Mouse (Mus musculus) forebrain, embryonic 10.5 days (tissue): ENCODE measurements around the gene Hist2h2be. TPM values are rescaled to one million over a fixed set of nuclear protein-coding genes. Genes with fewer than 3 reads are reported as not detected.
"Not testable (repeated sequence)": the region's sequence is repeated elsewhere in the genome, so short reads cannot be mapped to it uniquely, and the experiment has no call there.

Source experiments
- DNase-seq: peaks from one replicate; pipeline ENCODE4 v3.0.0-alpha.2; 2017; ENCODE audit warnings: low spot score; ENCODE audit errors: extremely low spot score
- H3K27ac ChIP-seq: fragments of 300-500 bp; sonication (generic); 2 replicates; pipeline ENCODE4 v1.5.1; 2016; ENCODE audit warnings: mild to moderate bottlenecking
- H3K27me3 ChIP-seq: fragments of 300-500 bp; sonication (generic); 2 replicates; pipeline ENCODE4 v1.6.1; 2016; ENCODE audit warnings: mild to moderate bottlenecking; ENCODE audit not compliant: poor library complexity, severe bottlenecking
- H3K36me3 ChIP-seq: fragments of 300-500 bp; sonication (generic); replicated peaks from 2 replicates; pipeline ENCODE4 v1.6.1; 2016; ENCODE audit warnings: mild to moderate bottlenecking, moderate library complexity
- H3K4me1 ChIP-seq: fragments of 300-500 bp; sonication (generic); 2 replicates; pipeline ENCODE4 v1.6.1; 2016
- H3K4me3 ChIP-seq: fragments of 300-500 bp; sonication (generic); 2 replicates; pipeline ENCODE4 v1.5.1; 2016; ENCODE audit warnings: mild to moderate bottlenecking, moderate library complexity
- H3K9me3 ChIP-seq: fragments of 300-500 bp; sonication (generic); 2 replicates; pipeline ENCODE4 v1.6.1; 2016; ENCODE audit warnings: mild to moderate bottlenecking, moderate library complexity
- WGBS: fragments of 180-500 bp; shearing (Covaris S2); methylation state at CpG from one replicate; pipeline ENCODE4 v1.1.7; 2016; 5-methylcytosine and 5-hydroxymethylcytosine counted together
- microRNA-seq: library from miRNA; unstranded; fragments of <30 nt; microRNA quantifications from one replicate; pipeline ENCODE4, GENCODE M21; 2017
- polyA plus RNA-seq: library from polyadenylated mRNA; unstranded; fragments of >200 nt; fragmentation: Nextera tagmentation; extraction: Ambion mirVana; gene quantifications from 2 replicates; pipeline ENCODE4 v1.2.1, GENCODE M21; 2016

Gene Hist2h2be
- polyA plus RNA-seq, 1 experiment from 2014 or later: 15.5 TPM

- peak; percentile 95 for DNase-seq
- no peaks in the 10 kb centered on the region for H3K27me3 ChIP-seq
- under 1% methylated on average over 40 of the region's 40 CpGs for WGBS
Observed at GRCm38 (mm10) chr3:96262979-96263550, 42.1 kb downstream of the Hist2h2be start, which contains the start of gene Hist2h4. Gene Hist2h4, minus strand, starts transcription at chr3:96263311.

GRCm38 (mm10) chr3:96263558-96264403 is 42.9 kb downstream of the Hist2h2be start:
- 12% methylated on average over 27 of the region's 27 CpGs for WGBS
- Histone ChIP-seq H3K4me3 (peak overlapping the region; percentile 63), H3K27me3 (no peaks in the 10 kb centered on the region), H3K4me1 (peaks cover 57% of the 10 kb centered on the region), H3K36me3 (no peaks in the 10 kb centered on the region), H3K27ac (peak overlapping the region; percentile 93), H3K9me3 (no peaks in the 10 kb centered on the region)
- peak; percentile 64 for DNase-seq

More at GRCm38 (mm10) chr3:96262979-96263550, 42.1 kb downstream of the Hist2h2be start, which contains the start of gene Hist2h4:
- H3K9me3 ChIP-seq: no peaks in the 10 kb centered on the region
- H3K4me1 ChIP-seq: peaks cover 54% of the 10 kb centered on the region
- H3K36me3 ChIP-seq: no peaks in the 10 kb centered on the region
- peak within 1 kb of the TSS; percentile 63 for H3K4me3 ChIP-seq
- H3K27ac ChIP-seq: peak within 1 kb of the TSS; percentile 93

- WGBS: 82% methylated on average over 7 of the region's 7 CpGs
- Histone ChIP-seq H3K27me3 (no peaks in the 10 kb centered on the region), H3K9me3 (no peaks in the 10 kb centered on the region), H3K27ac (peak overlapping the region; percentile 93), H3K4me3 (peak overlapping the region; percentile 63), H3K4me1 (peaks cover 57% of the 10 kb centered on the region), H3K36me3 (no peaks in the 10 kb centered on the region)
- no peak for DNase-seq
Observed at GRCm38 (mm10) chr3:96264404-96264949, 43.6 kb downstream of the Hist2h2be start.

- Histone ChIP-seq H3K4me1 (peaks cover 59% of the 10 kb centered on the region), H3K27ac (peak overlapping the region; percentile 93), H3K9me3 (no peaks in the 10 kb centered on the region), H3K36me3 (no peaks in the 10 kb centered on the region), H3K27me3 (no peaks in the 10 kb centered on the region), H3K4me3 (no peak overlapping the region)
- 94% methylated on average over 8 of the region's 8 CpGs for WGBS
- no peak for DNase-seq
Observed at GRCm38 (mm10) chr3:96266132-96266710, 45.3 kb downstream of the Hist2h2be start.

- WGBS: 82% methylated on average over 4 of the region's 4 CpGs
- DNase-seq: no peak
- Histone ChIP-seq H3K4me3 (peak overlapping the region; percentile 48), H3K4me1 (peaks cover 46% of the 10 kb centered on the region), H3K36me3 (no peaks in the 10 kb centered on the region), H3K27me3 (no peaks in the 10 kb centered on the region), H3K27ac (peak overlapping the region; percentile 93), H3K9me3 (no peaks in the 10 kb centered on the region)
Observed at GRCm38 (mm10) chr3:96267541-96267940, 46.6 kb downstream of the Hist2h2be start.

GRCm38 (mm10) chr3:96268051-96268775 is 47.3 kb downstream of the Hist2h2be start, which contains the start of gene Hist2h3b:
Gene Hist2h3b, plus strand, starts transcription at chr3:96268654.
- peak; percentile 75 for DNase-seq
- Histone ChIP-seq H3K27ac (peak within 1 kb of the TSS; percentile 96), H3K27me3 (no peaks in the 10 kb centered on the region), H3K4me3 (peak within 1 kb of the TSS; percentile 67), H3K9me3 (no peaks in the 10 kb centered on the region), H3K4me1 (peaks cover 41% of the 10 kb centered on the region), H3K36me3 (no peaks in the 10 kb centered on the region)
- WGBS: 27% methylated on average over 30 of the region's 30 CpGs

GRCm38 (mm10) chr3:96268776-96269378 is 48.0 kb downstream of the Hist2h2be start:
- Histone ChIP-seq H3K4me1 (peaks cover 36% of the 10 kb centered on the region), H3K27ac (peak overlapping the region; percentile 96), H3K4me3 (peak overlapping the region; percentile 67)
- under 1% methylated on average over 15 of the region's 44 CpGs for WGBS
- peak; percentile 58 for DNase-seq
- not testable (repeated sequence) for H3K9me3 ChIP-seq, H3K27me3 ChIP-seq, H3K36me3 ChIP-seq

GRCm38 (mm10) chr3:96269511-96270474 is 48.9 kb downstream of the Hist2h2be start, which contains the start of gene Hist2h2bb:
Gene Hist2h2bb, plus strand, starts transcription at chr3:96269752.
- H3K4me1 ChIP-seq: peaks cover 27% of the 10 kb centered on the region
- peak within 1 kb of the TSS; percentile 67 for H3K4me3 ChIP-seq
- H3K36me3 ChIP-seq: no peaks in the 10 kb centered on the region
- WGBS: under 1% methylated on average over 45 of the region's 45 CpGs
- peak; percentile 92 for DNase-seq
- peak within 1 kb of the TSS; percentile 96 for H3K27ac ChIP-seq
- H3K27me3 ChIP-seq: no peaks in the 10 kb centered on the region
- no peaks in the 10 kb centered on the region for H3K9me3 ChIP-seq

Small RNA genes lying within 50 kb of the gene (microRNA-seq; reads per million reads assigned to microRNA genes)
- gene Gm44492: not detected
- gene Gm47311: not detected
- not detected for gene Gm47313

Other genes starting within 250 kb of the Hist2h2be start
- 66.0 and 69.1 TPM in 2 replicates for gene Plekho1, start 225.1 kb upstream of the Hist2h2be start, polyA plus RNA-seq
- gene Vps45, start 162.7 kb upstream of the Hist2h2be start, polyA plus RNA-seq: 24.1 and 28.0 TPM in 2 replicates
- 14.1 and 20.8 TPM in 2 replicates for gene Otud7b, start 116.6 kb upstream of the Hist2h2be start, polyA plus RNA-seq
- gene Mtmr11, start 59.1 kb upstream of the Hist2h2be start, polyA plus RNA-seq: 9.3 TPM in 2 replicates
- gene Sf3b4, start 48.8 kb upstream of the Hist2h2be start, polyA plus RNA-seq: 276 and 284 TPM in 2 replicates
- 2.1 and 3.5 TPM in 2 replicates for gene Sv2a, start 40.0 kb upstream of the Hist2h2be start, polyA plus RNA-seq
- 89.3 and 93.0 TPM in 2 replicates for gene Bola1, start 1.4 kb upstream of the Hist2h2be start, polyA plus RNA-seq
- not detected in 2 replicates for gene Hist2h2ab, start 1.3 kb upstream of the Hist2h2be start, polyA plus RNA-seq
- gene Hist2h2ac, start 239 bp upstream of the Hist2h2be start, polyA plus RNA-seq: 11.3 and 12.6 TPM in 2 replicates
- 5.9 and 6.4 TPM in 2 replicates for gene Hist2h3c2, start 18.0 kb downstream of the Hist2h2be start, polyA plus RNA-seq
- gene Hist2h2aa2, start 19.2 kb downstream of the Hist2h2be start, polyA plus RNA-seq: 19.2 and 34.4 TPM in 2 replicates
- gene Hist2h2aa1, start 24.4 kb downstream of the Hist2h2be start, polyA plus RNA-seq: 8.1 and 16.6 TPM in 2 replicates
- gene Hist2h3c1, start 25.6 kb downstream of the Hist2h2be start, polyA plus RNA-seq: 0.86 TPM in 1 of 2 replicates, not detected in the other
- gene Hist2h4, start 42.2 kb downstream of the Hist2h2be start, polyA plus RNA-seq: 12.0 and 14.2 TPM in 2 replicates
- 48.0 and 48.8 TPM in 2 replicates for gene Hist2h3b, start 47.5 kb downstream of the Hist2h2be start, polyA plus RNA-seq
- gene Hist2h2bb, start 48.6 kb downstream of the Hist2h2be start, polyA plus RNA-seq: 10.2 and 10.5 TPM in 2 replicates
- gene Fcgr1, start 72.8 kb downstream of the Hist2h2be start, polyA plus RNA-seq: 0.84 and 1.3 TPM in 2 replicates
- gene BC107364, start 231.2 kb downstream of the Hist2h2be start, polyA plus RNA-seq: 0.20 TPM in 1 of 2 replicates, not detected in the other